Mouse (Mus musculus) kidney, postnatal 36 days (tissue): ENCODE measurements around the gene P2rx7.
A peak's percentile ranks its signal among the peaks of the same experiment; 100 is the strongest.

ENCODE experiments used
- DNase-seq, 2 experiments: peaks; one replicate each; pipeline ENCODE4 v3.0.0; 2021 to 2022; ENCODE audit warnings: mixed read lengths in 2 of 2

The P2rx7 gene

GRCm38 (mm10) chr5:122693431-122694207 is 49.9 kb downstream of the P2rx7 start:
- no peak for DNase-seq

- DNase-seq, result no peak
These were observed 51.8 kb downstream of the P2rx7 start for GRCm38 (mm10) chr5:122695516-122695915.

- DNase-seq, result no peak
These were observed 54.5 kb downstream of the P2rx7 start for GRCm38 (mm10) chr5:122698041-122698700.

GRCm38 (mm10) chr5:122698701-122699060 is 55.0 kb downstream of the P2rx7 start:
- DNase-seq, result peak in 1 of 2 experiments; percentile 34

- no peak for DNase-seq
These were observed 56.6 kb downstream of the P2rx7 start for GRCm38 (mm10) chr5:122700109-122700836.

GRCm38 (mm10) chr5:122700837-122701212 is 57.1 kb downstream of the P2rx7 start:
- DNase-seq, result no peak

GRCm38 (mm10) chr5:122702156-122702555 is 58.4 kb downstream of the P2rx7 start:
- DNase-seq, result peak; percentile 42 to 45

GRCm38 (mm10) chr5:122703574-122703973 is 59.9 kb downstream of the P2rx7 start:
- DNase-seq, result no peak

- DNase-seq, result peak; percentile 63 to 77
These were observed 60.9 kb downstream of the P2rx7 start for GRCm38 (mm10) chr5:122704571-122704970.

- DNase-seq, result no peak
These were observed 61.5 kb downstream of the P2rx7 start for GRCm38 (mm10) chr5:122705174-122705573.

GRCm38 (mm10) chr5:122706917-122707275 is 63.2 kb downstream of the P2rx7 start:
- DNase-seq, result no peak

GRCm38 (mm10) chr5:122707276-122708181 is 63.8 kb downstream of the P2rx7 start, which contains the start of gene P2rx4:
P2rx4 (plus strand) TSS chr5:122707544.
- DNase-seq, result peak; percentile 89 to 90

GRCm38 (mm10) chr5:122708819-122709218 is 65.1 kb downstream of the P2rx7 start:
- no peak for DNase-seq

- DNase-seq, result no peak
These were observed 72.0 kb downstream of the P2rx7 start for GRCm38 (mm10) chr5:122715723-122716122.

GRCm38 (mm10) chr5:122716793-122717192 is 73.1 kb downstream of the P2rx7 start:
- no peak for DNase-seq

GRCm38 (mm10) chr5:122718400-122718799 is 74.7 kb downstream of the P2rx7 start:
- DNase-seq, result no peak

GRCm38 (mm10) chr5:122719168-122719567 is 75.5 kb downstream of the P2rx7 start:
- no peak for DNase-seq

GRCm38 (mm10) chr5:122725453-122725852 is 81.7 kb downstream of the P2rx7 start:
- no peak for DNase-seq

GRCm38 (mm10) chr5:122726068-122726467 is 82.4 kb downstream of the P2rx7 start:
- DNase-seq, result peak; percentile 74 to 81

- DNase-seq, result no peak
These were observed 82.9 kb downstream of the P2rx7 start for GRCm38 (mm10) chr5:122726595-122726994.

- no peak for DNase-seq
These were observed 83.4 kb downstream of the P2rx7 start for GRCm38 (mm10) chr5:122727096-122727495.

GRCm38 (mm10) chr5:122730776-122731175 is 87.1 kb downstream of the P2rx7 start:
- DNase-seq, result peak; percentile 36 to 54

GRCm38 (mm10) chr5:122731321-122731720 is 87.6 kb downstream of the P2rx7 start:
- peak; percentile 61 to 87 for DNase-seq
